Mouse (Mus musculus) neutrophil, adult 5-6 weeks (primary cell): ENCODE data around the gene Ifna15. TPM values are rescaled to one million over a fixed set of nuclear protein-coding genes. Genes with fewer than 3 reads are reported as not detected.

Experiments used
- ATAC-seq: fragments of 151-379, 151-347 bp; 2 replicates; pipeline ENCODE4 v1.8.0; 2017; ENCODE audit warnings: mild to moderate bottlenecking, moderate TSS enrichment; ENCODE audit not compliant: insufficient number of reproducible peaks, poor library complexity, low FRiP score, severe bottlenecking; ENCODE audit errors: extremely low read depth
- total RNA-seq: library from RNA; stranded (forward); fragments of 200-1000 nt; gene quantifications from 2 replicates; pipeline ENCODE4 v1.2.3, GENCODE M21; 2017

Gene Ifna15
- total RNA-seq, 1 experiment from 2014 or later: not detected

- ATAC-seq: 0 out of 2 replicates have a peak, but pooled peaks have one; percentile 24
Measured at GRCm38 (mm10) chr4:88515711-88516211, 42.3 kb downstream of the Ifna15 start.

- ATAC-seq: no peak
Measured at GRCm38 (mm10) chr4:88515250-88515649, 42.8 kb downstream of the Ifna15 start.

- ATAC-seq: peak; percentile 74; the same call in 1 of the 2 replicates
Measured at GRCm38 (mm10) chr4:88514403-88514802, 43.6 kb downstream of the Ifna15 start.

- no peak for ATAC-seq
Measured at GRCm38 (mm10) chr4:88513743-88514142, 44.3 kb downstream of the Ifna15 start.

Other genes starting within 250 kb of the Ifna15 start
- gene Hacd4, start 119.3 kb downstream of the Ifna15 start, total RNA-seq: 68.3 and 71.2 TPM in 2 replicates
- gene Ifnb1, start 35.5 kb downstream of the Ifna15 start, total RNA-seq: not detected in 2 replicates
- gene Ifna14, start 13.6 kb upstream of the Ifna15 start, total RNA-seq: not detected in 2 replicates
- not detected in 2 replicates for gene Ifna9, start 34.1 kb upstream of the Ifna15 start, total RNA-seq
- not detected in 2 replicates for gene Ifna12, start 45.1 kb upstream of the Ifna15 start, total RNA-seq
- not detected in 2 replicates for gene C87499, start 76.2 kb upstream of the Ifna15 start, total RNA-seq
- gene Ifna13, start 86.2 kb upstream of the Ifna15 start, total RNA-seq: not detected in 2 replicates
- not detected in 2 replicates for gene Ifna16, start 118.7 kb upstream of the Ifna15 start, total RNA-seq
- gene Ifna2, start 125.7 kb upstream of the Ifna15 start, total RNA-seq: not detected in 2 replicates
- not detected in 2 replicates for gene Ifnab, start 133.1 kb upstream of the Ifna15 start, total RNA-seq
- 0.93 TPM in 1 of 2 replicates, not detected in the other for gene Gm26566, start 163.6 kb upstream of the Ifna15 start, total RNA-seq
- gene Klhl9, start 164.2 kb upstream of the Ifna15 start, total RNA-seq: 45.5 and 48.4 TPM in 2 replicates
- not detected in 2 replicates for gene Gm13271, start 196.6 kb upstream of the Ifna15 start, total RNA-seq
- 0.35 TPM in 1 of 2 replicates, not detected in the other for gene Gm13283, start 201.9 kb upstream of the Ifna15 start, total RNA-seq
- not detected in 2 replicates for gene Gm13290, start 215.6 kb upstream of the Ifna15 start, total RNA-seq
- not detected in 2 replicates for gene Gm13289, start 218.7 kb upstream of the Ifna15 start, total RNA-seq
- gene Gm13272, start 221.6 kb upstream of the Ifna15 start, total RNA-seq: not detected in 2 replicates
- gene Ifnz, start 223.9 kb upstream of the Ifna15 start, total RNA-seq: not detected in 2 replicates
- gene Gm13276, start 227.5 kb upstream of the Ifna15 start, total RNA-seq: not detected in 2 replicates
- gene Gm13277, start 230.4 kb upstream of the Ifna15 start, total RNA-seq: not detected in 2 replicates
- not detected in 2 replicates for gene Gm13278, start 233.3 kb upstream of the Ifna15 start, total RNA-seq
- not detected in 2 replicates for gene Gm13275, start 236.2 kb upstream of the Ifna15 start, total RNA-seq
- gene Gm13279, start 239.2 kb upstream of the Ifna15 start, total RNA-seq: not detected in 2 replicates
- not detected in 2 replicates for gene Gm13285, start 241.4 kb upstream of the Ifna15 start, total RNA-seq
- not detected in 2 replicates for gene Gm13287, start 245.0 kb upstream of the Ifna15 start, total RNA-seq
- not detected in 2 replicates for gene Gm13288, start 247.3 kb upstream of the Ifna15 start, total RNA-seq